Mouse (Mus musculus) brain, embryonic 14.5 days (tissue): ENCODE results near the gene Ptch2.

Experiments
- CTCF ChIP-seq: fragments of 200-500 bp; IDR thresholded peaks from 2 replicates; pipeline ENCODE4 v1.5.1; 2012; ENCODE audit warnings: inconsistent platforms, mild to moderate bottlenecking, moderate library complexity, borderline replicate concordance; ENCODE audit not compliant: insufficient read depth, insufficient read length; ENCODE audit errors: extremely low read depth
- POLR2A ChIP-seq: fragments of 200-500 bp; IDR thresholded peaks from 2 replicates; pipeline ENCODE4 v1.6.1; 2012; ENCODE audit warnings: mild to moderate bottlenecking, inconsistent platforms, borderline replicate concordance; ENCODE audit not compliant: poor library complexity, insufficient read depth, insufficient read length, severe bottlenecking; ENCODE audit errors: extremely low read depth

DNA sequence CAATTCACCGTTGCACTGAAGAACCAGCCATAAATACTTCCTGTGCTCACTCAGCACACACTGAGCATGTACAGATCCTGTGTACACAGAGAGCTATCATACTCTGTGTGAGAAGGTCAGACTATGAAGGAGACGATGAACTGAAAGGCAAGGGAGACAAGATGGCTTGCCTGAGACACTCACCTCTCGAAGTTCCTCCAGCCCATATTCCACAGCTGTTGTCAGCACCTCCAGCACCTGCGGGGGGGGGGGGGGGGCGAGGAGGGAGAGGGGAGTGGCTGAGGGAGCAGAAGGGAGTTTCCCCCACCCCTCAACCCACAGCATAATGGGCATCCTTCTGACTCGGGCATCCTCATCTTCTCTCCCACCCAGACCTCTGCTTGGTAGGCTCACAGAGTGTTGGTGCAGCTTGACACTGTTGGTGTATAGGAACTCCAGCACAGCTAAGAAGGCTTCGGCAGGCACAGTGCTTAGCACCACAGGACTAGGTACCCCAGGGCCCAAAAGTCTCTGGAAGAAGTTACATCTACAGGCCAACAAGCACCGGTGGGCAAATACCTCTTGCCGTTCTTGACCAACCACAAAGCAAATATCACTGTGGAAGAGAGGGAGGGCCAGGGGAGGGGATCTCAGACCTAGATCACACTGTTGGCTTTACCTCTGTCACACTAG lies 27.8 kb downstream of the Ptch2 start:
- TF ChIP-seq POLR2A (no peak), CTCF (no peak)
